Mouse (Mus musculus): ENCODE results near the gene Bap1. TPM values are rescaled to one million over a fixed set of nuclear protein-coding genes. Genes with fewer than 3 reads are reported as not detected.
A peak's percentile ranks its signal among the peaks of the same experiment; 100 is the strongest.

Bap1 gene
- polyA plus RNA-seq, 1 experiment from 2014 or later = 78.9 TPM

- H3K36me3 ChIP-seq (ENCODE audit: control insufficient read depth, insufficient read depth, low read length) = peaks cover 7% of the 10 kb centered on the region; the same call in 1 of the 2 replicates
- WGBS = 91% methylated on average over 11 of the region's 11 CpGs
- H3K9ac ChIP-seq (ENCODE audit: low read length) = no peak overlapping the region
- no peak for DNase-seq (ENCODE audit: low spot score)
- no peak overlapping the region for H3K4me3 ChIP-seq (ENCODE audit: low read depth, low read length)
- no peak overlapping the region for H3K4me2 ChIP-seq (ENCODE audit: low read length)
- H3K9me3 ChIP-seq (ENCODE audit: control insufficient read depth, low read length) = no peaks in the 10 kb centered on the region
- no peak for ATAC-seq (replicated peaks; ENCODE audit: low FRiP score, low TSS enrichment, low read depth)
- H3K4me1 ChIP-seq (replicated peaks; ENCODE audit: control insufficient read depth, insufficient read depth, low read length) = peaks cover 6% of the 10 kb centered on the region; the same call in 1 of the 2 replicates
- no peaks in the 10 kb centered on the region for H3K27me3 ChIP-seq (replicated peaks; ENCODE audit: control insufficient read depth, insufficient read depth, low read length)
- H3K27ac ChIP-seq (ENCODE audit: low read depth) = no peak overlapping the region
Measured at GRCm38 (mm10) chr14:31267649-31268048, 16.4 kb downstream of the Bap1 start.

GRCm38 (mm10) chr14:31268301-31269001, 17.2 kb downstream of the Bap1 start:
- Histone ChIP-seq H3K4me2 (ENCODE audit: low read length) (peak overlapping the region; percentile 54; the same call in 1 of the 2 replicates), H3K36me3 (ENCODE audit: control insufficient read depth, insufficient read depth, low read length) (0 out of 2 replicates have a peak, but pooled peaks cover 3% of the 10 kb centered on the region), H3K4me1 (replicated peaks; ENCODE audit: control insufficient read depth, insufficient read depth, low read length) (peaks cover 6% of the 10 kb centered on the region; the same call in 1 of the 2 replicates), H3K27me3 (replicated peaks; ENCODE audit: control insufficient read depth, insufficient read depth, low read length) (no peaks in the 10 kb centered on the region), H3K9me3 (ENCODE audit: control insufficient read depth, low read length) (no peaks in the 10 kb centered on the region), H3K27ac (ENCODE audit: low read depth) (no peak overlapping the region), H3K9ac (ENCODE audit: low read length) (no peak overlapping the region), H3K4me3 (ENCODE audit: low read depth, low read length) (no peak overlapping the region)
- DNase-seq (ENCODE audit: low spot score) = no peak
- ATAC-seq (replicated peaks; ENCODE audit: low FRiP score, low TSS enrichment, low read depth) = no peak
- 72% methylated on average over 9 of the region's 9 CpGs for WGBS

- Histone ChIP-seq H3K27me3 (replicated peaks; ENCODE audit: control insufficient read depth, insufficient read depth, low read length) (no peaks in the 10 kb centered on the region), H3K27ac (ENCODE audit: low read depth) (no peak overlapping the region; the same call in 1 of the 2 replicates), H3K36me3 (ENCODE audit: control insufficient read depth, insufficient read depth, low read length) (no peaks in the 10 kb centered on the region), H3K4me2 (ENCODE audit: low read length) (peak overlapping the region; percentile 54), H3K4me3 (ENCODE audit: low read depth, low read length) (peak overlapping the region; percentile 26), H3K9ac (ENCODE audit: low read length) (peak overlapping the region; percentile 25), H3K4me1 (replicated peaks; ENCODE audit: control insufficient read depth, insufficient read depth, low read length) (peaks cover 6% of the 10 kb centered on the region; the same call in 1 of the 2 replicates), H3K9me3 (ENCODE audit: control insufficient read depth, low read length) (no peaks in the 10 kb centered on the region)
- ATAC-seq (replicated peaks; ENCODE audit: low FRiP score, low TSS enrichment, low read depth) = peak; percentile 89
- WGBS = 12% methylated on average over 26 of the region's 28 CpGs
- peak; percentile 82 for DNase-seq (ENCODE audit: low spot score)
Measured at GRCm38 (mm10) chr14:31269456-31270100, 18.3 kb downstream of the Bap1 start.

- Histone ChIP-seq H3K36me3 (ENCODE audit: control insufficient read depth, insufficient read depth, low read length) (no peaks in the 10 kb centered on the region), H3K27ac (ENCODE audit: low read depth) (no peak overlapping the region), H3K4me1 (replicated peaks; ENCODE audit: control insufficient read depth, insufficient read depth, low read length) (peaks cover 6% of the 10 kb centered on the region; the same call in 1 of the 2 replicates), H3K9ac (ENCODE audit: low read length) (no peak overlapping the region), H3K9me3 (ENCODE audit: control insufficient read depth, low read length) (no peaks in the 10 kb centered on the region), H3K4me2 (ENCODE audit: low read length) (no peak overlapping the region), H3K4me3 (ENCODE audit: low read depth, low read length) (no peak overlapping the region), H3K27me3 (replicated peaks; ENCODE audit: control insufficient read depth, insufficient read depth, low read length) (no peaks in the 10 kb centered on the region)
- 91% methylated on average over 6 of the region's 6 CpGs for WGBS
- DNase-seq (ENCODE audit: low spot score) (no peak), ATAC-seq (replicated peaks; ENCODE audit: low FRiP score, low TSS enrichment, low read depth) (no peak)
Measured at GRCm38 (mm10) chr14:31271121-31271520, 19.9 kb downstream of the Bap1 start.

GRCm38 (mm10) chr14:31272164-31272563, 20.9 kb downstream of the Bap1 start:
- Histone ChIP-seq H3K4me1 (replicated peaks; ENCODE audit: control insufficient read depth, insufficient read depth, low read length) (peaks cover 6% of the 10 kb centered on the region; the same call in 1 of the 2 replicates), H3K9ac (ENCODE audit: low read length) (no peak overlapping the region), H3K9me3 (ENCODE audit: control insufficient read depth, low read length) (no peaks in the 10 kb centered on the region), H3K27me3 (replicated peaks; ENCODE audit: control insufficient read depth, insufficient read depth, low read length) (no peaks in the 10 kb centered on the region), H3K4me3 (ENCODE audit: low read depth, low read length) (no peak overlapping the region), H3K36me3 (ENCODE audit: control insufficient read depth, insufficient read depth, low read length) (no peaks in the 10 kb centered on the region), H3K4me2 (ENCODE audit: low read length) (no peak overlapping the region), H3K27ac (ENCODE audit: low read depth) (no peak overlapping the region)
- no peak for ATAC-seq (replicated peaks; ENCODE audit: low FRiP score, low TSS enrichment, low read depth)
- 20% methylated on average over 7 of the region's 7 CpGs for WGBS
- peak; percentile 94 for DNase-seq (ENCODE audit: low spot score)

- Histone ChIP-seq H3K4me3 (ENCODE audit: low read depth, low read length) (no peak overlapping the region), H3K9ac (ENCODE audit: low read length) (no peak overlapping the region), H3K4me1 (replicated peaks; ENCODE audit: control insufficient read depth, insufficient read depth, low read length) (no peaks in the 10 kb centered on the region), H3K4me2 (ENCODE audit: low read length) (no peak overlapping the region), H3K27me3 (replicated peaks; ENCODE audit: control insufficient read depth, insufficient read depth, low read length) (no peaks in the 10 kb centered on the region), H3K36me3 (ENCODE audit: control insufficient read depth, insufficient read depth, low read length) (no peaks in the 10 kb centered on the region), H3K9me3 (ENCODE audit: control insufficient read depth, low read length) (no peaks in the 10 kb centered on the region), H3K27ac (ENCODE audit: low read depth) (no peak overlapping the region)
- WGBS = 80% methylated on average over 8 of the region's 8 CpGs
- DNase-seq (ENCODE audit: low spot score) = no peak
- no peak for ATAC-seq (replicated peaks; ENCODE audit: low FRiP score, low TSS enrichment, low read depth)
Measured at GRCm38 (mm10) chr14:31285728-31286127, 34.5 kb downstream of the Bap1 start.

Other genes starting within 250 kb of the Bap1 start
- gene Spcs1, start 249.8 kb upstream of the Bap1 start, polyA plus RNA-seq (2014; fragmentation: Nextera tagmentation; extraction: Ambion mirVana) = 338 and 365 TPM in 2 replicates
- 90.7 and 93.7 TPM in 2 replicates for gene Pbrm1, start 232.3 kb upstream of the Bap1 start, polyA plus RNA-seq (2014; fragmentation: Nextera tagmentation; extraction: Ambion mirVana)
- gene Gnl3, start 232.3 kb upstream of the Bap1 start, polyA plus RNA-seq (2014; fragmentation: Nextera tagmentation; extraction: Ambion mirVana) = 144 and 170 TPM in 2 replicates
- gene Smim4, start 122.5 kb upstream of the Bap1 start, polyA plus RNA-seq (2014; fragmentation: Nextera tagmentation; extraction: Ambion mirVana) = 91.3 and 94.4 TPM in 2 replicates
- 308 and 365 TPM in 2 replicates for gene Nt5dc2, start 120.4 kb upstream of the Bap1 start, polyA plus RNA-seq (2014; fragmentation: Nextera tagmentation; extraction: Ambion mirVana)
- gene Stab1, start 82.8 kb upstream of the Bap1 start, polyA plus RNA-seq (2014; fragmentation: Nextera tagmentation; extraction: Ambion mirVana) = 35.8 and 41.0 TPM in 2 replicates
- gene Tnnc1, start 43.1 kb upstream of the Bap1 start, polyA plus RNA-seq (2014; fragmentation: Nextera tagmentation; extraction: Ambion mirVana) = 2.2 and 2.6 TPM in 2 replicates
- gene Nisch, start 34.5 kb upstream of the Bap1 start, polyA plus RNA-seq (2014; fragmentation: Nextera tagmentation; extraction: Ambion mirVana) = 330 and 367 TPM in 2 replicates
- gene Sema3g, start 33.6 kb upstream of the Bap1 start, polyA plus RNA-seq (2014; fragmentation: Nextera tagmentation; extraction: Ambion mirVana) = 0.23 and 0.55 TPM in 2 replicates
- gene Phf7, start 133 bp upstream of the Bap1 start, polyA plus RNA-seq (2014; fragmentation: Nextera tagmentation; extraction: Ambion mirVana) = 13.7 and 14.4 TPM in 2 replicates
- gene Dnah1, start 72.4 kb downstream of the Bap1 start, polyA plus RNA-seq (2014; fragmentation: Nextera tagmentation; extraction: Ambion mirVana) = 5.4 and 6.9 TPM in 2 replicates
- 37.0 and 43.3 TPM in 2 replicates for gene Capn7, start 85.2 kb downstream of the Bap1 start, polyA plus RNA-seq (2014; fragmentation: Nextera tagmentation; extraction: Ambion mirVana)
- 10.6 and 10.7 TPM in 2 replicates for gene Sh3bp5, start 184.6 kb downstream of the Bap1 start, polyA plus RNA-seq (2014; fragmentation: Nextera tagmentation; extraction: Ambion mirVana)
- 21.7 and 23.4 TPM in 2 replicates for gene Eaf1, start 242.9 kb downstream of the Bap1 start, polyA plus RNA-seq (2014; fragmentation: Nextera tagmentation; extraction: Ambion mirVana)
- 61.7 and 65.9 TPM in 2 replicates for gene Mettl6, start 243.6 kb downstream of the Bap1 start, polyA plus RNA-seq (2014; fragmentation: Nextera tagmentation; extraction: Ambion mirVana)